10 mouse cellular contexts compared by ENCODE assay signal in the genomic region with DNA sequence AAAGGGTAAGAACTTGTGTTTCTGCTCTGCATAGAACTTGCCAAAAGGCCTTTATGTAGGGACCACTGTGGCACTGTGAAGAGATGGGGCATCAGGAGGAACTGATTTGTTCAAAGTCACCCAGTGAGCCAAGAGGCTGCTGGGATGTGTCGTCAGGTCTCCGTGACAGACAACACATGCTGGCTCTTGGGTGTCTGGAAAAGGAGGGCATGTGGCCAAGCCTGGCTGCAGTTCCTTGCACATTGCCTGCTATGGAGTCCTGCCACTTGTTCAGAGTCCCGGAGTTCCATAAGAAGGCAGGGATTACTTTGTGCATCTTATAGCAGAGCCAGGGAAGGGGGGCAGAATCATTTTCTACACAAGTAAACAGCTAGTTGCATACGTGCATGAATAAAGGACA. TPM values are rescaled to one million over a fixed set of nuclear protein-coding genes. Genes with fewer than 3 reads are reported as not detected.
DNase-seq lines count a peak whose midpoint lies in the region; ATAC-seq lines count a peak whose summit lies in the region.
"Had no signal": no experiment of that assay in that cellular context is flagged by ENCODE, and none has a peak within 500 bp of the region (broad histone marks: within the 10 kb centered on the region; RNA-seq: fewer than 3 reads in every experiment).

No protein-coding gene starts in this region.

- H3K9me3 ChIP-seq in hindbrain, embryonic 14.5 days (ENCODE audit: control insufficient read depth, low read length), result no peaks in the 10 kb centered on the region
- H3K9me3 ChIP-seq in hindbrain, embryonic 10.5 days, result no peaks in the 10 kb centered on the region
- H3K9me3 ChIP-seq in kidney, embryonic 16.5 days (ENCODE audit: low read length), result no peaks in the 10 kb centered on the region
- H3K9me3 ChIP-seq: limb, embryonic 13.5 days; neural tube, embryonic 13.5 days had no signal

- no peaks in the 10 kb centered on the region for H3K27me3 ChIP-seq in hindbrain, embryonic 14.5 days (ENCODE audit: control insufficient read depth, insufficient read depth, low read length)
- no peaks in the 10 kb centered on the region for H3K27me3 ChIP-seq in hindbrain, embryonic 10.5 days (ENCODE audit: insufficient read depth, poor library complexity, severe bottlenecking)
- H3K27me3 ChIP-seq in kidney, embryonic 16.5 days (ENCODE audit: insufficient read depth, low read length), result no peaks in the 10 kb centered on the region
- H3K27me3 ChIP-seq: neural tube, embryonic 13.5 days had no signal

- no peak overlapping the region for H3K9ac ChIP-seq in hindbrain, embryonic 14.5 days
- no peak overlapping the region for H3K9ac ChIP-seq in kidney, embryonic 16.5 days (replicated peaks; ENCODE audit: low read length)
- H3K9ac ChIP-seq: limb, embryonic 13.5 days; neural tube, embryonic 13.5 days had no signal

- DNase-seq in hindbrain, embryonic 14.5 days (ENCODE audit: low spot score), result peak; percentile 42
- no peak for DNase-seq in hindbrain, embryonic 10.5 days (ENCODE audit: low spot score)
- DNase-seq in brain, adult 2 months (ENCODE audit: low read depth, low spot score), result peak; percentile 63
- peak; percentile 21 for DNase-seq in cerebellum, adult 8-10 months
- peak; percentile 42 to 69 for DNase-seq in heart, adult 9 months (ENCODE audit: low spot score in 2 of 2)
- DNase-seq in embryo, embryonic 10 days (ENCODE audit: low spot score), result no peak
- no peak for DNase-seq in neural tube, embryonic 10.5 days (ENCODE audit: extremely low spot score, low spot score)

- H3K27ac ChIP-seq in hindbrain, embryonic 14.5 days, result no peak overlapping the region
- no peak overlapping the region for H3K27ac ChIP-seq in hindbrain, embryonic 10.5 days
- no peak overlapping the region for H3K27ac ChIP-seq in kidney, embryonic 16.5 days (ENCODE audit: low read length)
- H3K27ac ChIP-seq: limb, embryonic 13.5 days; neural tube, embryonic 13.5 days had no signal

- no peak overlapping the region for H3K4me3 ChIP-seq in hindbrain, embryonic 14.5 days (replicated peaks; ENCODE audit: low read length)
- H3K4me3 ChIP-seq in hindbrain, embryonic 10.5 days, result no peak overlapping the region
- no peak overlapping the region for H3K4me3 ChIP-seq in kidney, embryonic 16.5 days (ENCODE audit: low read length)
- H3K4me3 ChIP-seq: limb, embryonic 13.5 days; neural tube, embryonic 13.5 days had no signal

- H3K36me3 ChIP-seq in hindbrain, embryonic 14.5 days (replicated peaks; ENCODE audit: control insufficient read depth, insufficient read depth), result no peaks in the 10 kb centered on the region
- no peaks in the 10 kb centered on the region for H3K36me3 ChIP-seq in hindbrain, embryonic 10.5 days
- H3K36me3 ChIP-seq in kidney, embryonic 16.5 days (ENCODE audit: insufficient read depth, low read length), result no peaks in the 10 kb centered on the region
- H3K36me3 ChIP-seq: limb, embryonic 13.5 days; neural tube, embryonic 13.5 days had no signal

- WGBS in hindbrain, embryonic 14.5 days, result 64% methylated on average over 4 of the region's 4 CpGs
- 79% methylated on average over 4 of the region's 4 CpGs for WGBS in hindbrain, embryonic 10.5 days
- 70% methylated on average over 4 of the region's 4 CpGs for WGBS in kidney, embryonic 16.5 days

- ATAC-seq in hindbrain, embryonic 14.5 days (ENCODE audit: low FRiP score), result no peak
- no peak for ATAC-seq in kidney, embryonic 16.5 days (ENCODE audit: low FRiP score, low TSS enrichment)

- H3K4me2 ChIP-seq in hindbrain, embryonic 14.5 days (replicated peaks), result no peak overlapping the region
- no peak overlapping the region for H3K4me2 ChIP-seq in kidney, embryonic 16.5 days (replicated peaks; ENCODE audit: low read depth, low read length)
- H3K4me2 ChIP-seq: limb, embryonic 13.5 days; neural tube, embryonic 13.5 days had no signal

- H3K4me1 ChIP-seq in hindbrain, embryonic 14.5 days (replicated peaks; ENCODE audit: control insufficient read depth, insufficient read depth, low read length), result no peaks in the 10 kb centered on the region
- H3K4me1 ChIP-seq in hindbrain, embryonic 10.5 days (replicated peaks), result peaks cover 25% of the 10 kb centered on the region
- H3K4me1 ChIP-seq in kidney, embryonic 16.5 days (ENCODE audit: insufficient read depth, low read length), result no peaks in the 10 kb centered on the region
- H3K4me1 ChIP-seq: limb, embryonic 13.5 days had no signal

RNA-seq across cellular contexts. Expression of gene Ush1c, which starts 11.4 kb away (rescaled TPM):
- polyA plus RNA-seq in hindbrain, embryonic 14.5 days (2014; fragmentation: Nextera tagmentation; extraction: Ambion mirVana), result 1.2 and 1.8 TPM in 2 replicates
- 3.3 and 4.7 TPM in 2 replicates for polyA plus RNA-seq in hindbrain, embryonic 10.5 days (2016; fragmentation: Nextera tagmentation; extraction: Ambion mirVana)
- polyA plus RNA-seq in kidney, embryonic 16.5 days (2015; fragmentation: Nextera tagmentation; extraction: Ambion mirVana), result 23.9 and 26.1 TPM in 2 replicates

RNA-seq across cellular contexts. Expression of gene Otog, which starts 13.9 kb away (rescaled TPM):
- 0.11 and 0.13 TPM in 2 replicates for polyA plus RNA-seq in hindbrain, embryonic 14.5 days (2014; fragmentation: Nextera tagmentation; extraction: Ambion mirVana)
- polyA plus RNA-seq in hindbrain, embryonic 10.5 days (2016; fragmentation: Nextera tagmentation; extraction: Ambion mirVana), result 0.31 and 1.7 TPM in 2 replicates
- 0.05 and 0.08 TPM in 2 replicates for polyA plus RNA-seq in kidney, embryonic 16.5 days (2015; fragmentation: Nextera tagmentation; extraction: Ambion mirVana)
- polyA plus RNA-seq: neural tube, embryonic 13.5 days had no signal

RNA-seq across cellular contexts. Expression of gene Abcc8, which starts 47.1 kb away (rescaled TPM):
- polyA plus RNA-seq in hindbrain, embryonic 14.5 days (2014; fragmentation: Nextera tagmentation; extraction: Ambion mirVana), result 10.6 and 13.8 TPM in 2 replicates
- 1.2 and 1.8 TPM in 2 replicates for polyA plus RNA-seq in hindbrain, embryonic 10.5 days (2016; fragmentation: Nextera tagmentation; extraction: Ambion mirVana)
- polyA plus RNA-seq in kidney, embryonic 16.5 days (2015; fragmentation: Nextera tagmentation; extraction: Ambion mirVana), result 2.6 and 3.5 TPM in 2 replicates

Comparison
In these comparisons a context has a peak if more than half of its experiments do, and no peak if none do; other contexts are left out.
1. DNase-seq: peak in hindbrain, embryonic 14.5 days (single experiment), brain, adult 2 months (single experiment), cerebellum, adult 8-10 months (single experiment) and heart, adult 9 months (2 of 2); none in hindbrain, embryonic 10.5 days (single experiment), embryo, embryonic 10 days (single experiment) and neural tube, embryonic 10.5 days (single experiment).